Mouse (Mus musculus) hindbrain, embryonic 15.5 days (tissue): ENCODE measurements around the gene Slc2a2. TPM values are rescaled to one million over a fixed set of nuclear protein-coding genes. Genes with fewer than 3 reads are reported as not detected.

Source experiments
- ATAC-seq: fragments of 200-750 bp; cut with Nextera tagmentation; 2 replicates; pipeline ENCODE4 v1.8.0; 2017; ENCODE audit warnings: low read depth, moderate number of reproducible peaks, moderate TSS enrichment; ENCODE audit not compliant: low FRiP score
- H3K27ac ChIP-seq: fragments of 300-500 bp; sonication (generic); replicated peaks from 2 replicates; pipeline ENCODE4 v1.5.1; 2015; ENCODE audit warnings: mild to moderate bottlenecking, inconsistent platforms
- H3K27me3 ChIP-seq: fragments of 300-500 bp; sonication (generic); 2 replicates; pipeline ENCODE4 v1.6.1; 2015; ENCODE audit warnings: control low read depth, inconsistent platforms
- H3K36me3 ChIP-seq: fragments of 300-500 bp; sonication (generic); 2 replicates; pipeline ENCODE4 v1.6.1; 2015; ENCODE audit warnings: control low read depth, inconsistent platforms
- H3K4me1 ChIP-seq: fragments of 300-500 bp; sonication (generic); replicated peaks from 2 replicates; pipeline ENCODE4 v1.6.1; 2015; ENCODE audit warnings: control low read depth, inconsistent platforms
- H3K4me2 ChIP-seq: fragments of 300-500 bp; sonication (generic); 2 replicates; pipeline ENCODE4 v1.6.1; 2015; ENCODE audit warnings: moderate library complexity, mild to moderate bottlenecking, inconsistent platforms
- H3K4me3 ChIP-seq: fragments of 300-500 bp; sonication (generic); 2 replicates; pipeline ENCODE4 v1.5.1; 2015; ENCODE audit warnings: mild to moderate bottlenecking, inconsistent platforms
- H3K9ac ChIP-seq: fragments of 300-500 bp; sonication (generic); 2 replicates; pipeline ENCODE4 v1.6.1; 2015; ENCODE audit warnings: inconsistent platforms
- H3K9me3 ChIP-seq: fragments of 300-500 bp; sonication (generic); 2 replicates; pipeline ENCODE4 v1.6.1; 2016; ENCODE audit warnings: control low read depth, inconsistent platforms
- WGBS: fragments of 180-500 bp; shearing (Covaris S2); methylation state at CpG from one replicate; pipeline ENCODE4 v1.1.7; 2015; 5-methylcytosine and 5-hydroxymethylcytosine counted together
- polyA plus RNA-seq: library from polyadenylated mRNA; unstranded; fragments of >200 nt; fragmentation: Nextera tagmentation; extraction: Ambion mirVana; gene quantifications from 2 replicates; pipeline ENCODE4 v1.2.1, GENCODE M21; 2015

Gene Slc2a2
- polyA plus RNA-seq, 1 experiment from 2014 or later, result 0.08 TPM

DNA sequence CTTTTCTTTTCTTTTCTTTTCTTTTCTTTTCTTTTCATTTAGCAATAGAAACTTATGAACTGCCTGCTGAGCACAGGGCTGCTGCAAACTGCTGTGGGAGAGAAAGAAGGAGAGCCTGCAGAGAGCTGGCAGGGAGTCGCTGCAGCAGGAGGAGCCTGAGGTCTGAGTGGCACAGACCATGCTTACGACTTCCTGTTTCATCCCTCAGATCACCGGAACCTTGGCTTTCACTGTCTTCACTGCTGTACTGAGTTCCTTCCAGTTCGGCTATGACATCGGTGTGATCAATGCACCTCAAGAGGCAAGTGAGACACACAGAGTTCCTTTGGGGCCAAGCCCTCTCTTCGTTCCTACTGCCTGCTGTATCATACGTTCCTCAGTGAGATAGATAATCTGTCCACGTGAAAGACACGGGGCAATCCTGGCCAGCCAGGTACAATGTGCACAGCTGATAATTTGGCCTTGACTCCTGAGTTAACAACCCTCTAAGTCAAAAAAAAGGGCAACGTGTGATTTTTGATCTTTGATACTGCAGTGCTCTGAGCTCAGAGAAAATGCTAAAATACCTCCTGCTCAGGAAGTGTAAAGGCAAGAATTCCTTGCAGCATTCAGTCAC is 7.9 kb downstream of the Slc2a2 start:
- Histone ChIP-seq H3K9me3 (no peaks in the 10 kb centered on the region), H3K27ac (no peak overlapping the region), H3K4me3 (no peak overlapping the region), H3K36me3 (no peaks in the 10 kb centered on the region), H3K9ac (no peak overlapping the region), H3K4me1 (no peaks in the 10 kb centered on the region), H3K4me2 (no peak overlapping the region), H3K27me3 (no peaks in the 10 kb centered on the region)
- ATAC-seq, result no peak
- WGBS, result 74% methylated on average over 10 of the region's 10 CpGs

DNA sequence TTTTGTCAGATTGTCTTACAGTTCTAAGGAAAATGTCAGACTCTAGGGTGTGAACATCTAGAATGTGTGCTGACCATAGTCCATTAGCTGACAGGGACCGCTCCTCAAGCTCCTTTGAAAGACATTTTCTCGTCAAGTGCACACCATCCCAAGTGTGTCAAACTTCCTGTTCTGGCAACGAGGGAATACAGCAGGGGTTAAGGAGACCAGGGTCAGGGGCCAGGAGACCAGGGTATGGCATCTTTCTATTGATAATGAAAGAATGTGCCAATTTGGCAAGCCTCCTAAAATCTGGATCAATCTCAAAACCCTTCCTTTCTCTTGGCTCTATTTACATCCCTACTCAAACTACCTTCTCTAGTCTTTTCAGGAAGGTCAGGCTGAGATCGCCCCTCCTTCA is 9.0 kb downstream of the Slc2a2 start:
- no peak overlapping the region for H3K27ac ChIP-seq
- H3K4me3 ChIP-seq, result no peak overlapping the region
- H3K4me1 ChIP-seq, result no peaks in the 10 kb centered on the region
- no peak overlapping the region for H3K9ac ChIP-seq
- no peaks in the 10 kb centered on the region for H3K27me3 ChIP-seq
- no peaks in the 10 kb centered on the region for H3K9me3 ChIP-seq
- ATAC-seq, result no peak
- no peak overlapping the region for H3K4me2 ChIP-seq
- 84% methylated on average over 4 of the region's 4 CpGs for WGBS
- no peaks in the 10 kb centered on the region for H3K36me3 ChIP-seq

DNA sequence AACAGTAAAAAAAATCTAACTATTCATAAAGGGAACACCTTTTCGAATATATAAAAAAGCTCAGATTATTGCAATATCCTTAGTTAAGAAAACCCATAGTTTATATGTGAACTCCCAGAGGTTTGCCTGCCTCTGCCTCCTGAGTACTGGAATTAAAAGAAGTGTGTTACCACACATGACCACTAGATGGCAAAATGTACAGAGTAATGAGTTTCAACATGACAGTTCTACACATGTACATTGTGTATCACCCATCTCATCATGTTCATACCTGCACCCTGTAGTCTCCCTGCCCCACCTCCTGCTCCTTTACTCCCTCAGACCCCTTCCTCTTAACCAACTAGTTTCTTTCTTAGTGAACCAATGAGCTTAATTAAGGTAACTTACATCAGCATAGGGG is 12.0 kb downstream of the Slc2a2 start:
- Histone ChIP-seq H3K4me1 (no peaks in the 10 kb centered on the region), H3K36me3 (no peaks in the 10 kb centered on the region), H3K9ac (no peak overlapping the region), H3K9me3 (no peaks in the 10 kb centered on the region), H3K27ac (no peak overlapping the region), H3K27me3 (no peaks in the 10 kb centered on the region), H3K4me2 (no peak overlapping the region), H3K4me3 (no peak overlapping the region)
- 71% methylated on average over 1 of the region's 1 CpGs for WGBS
- no peak for ATAC-seq

GRCm38 (mm10) chr3:28713913-28714698 is 16.4 kb downstream of the Slc2a2 start:
- WGBS, result 78% methylated on average over 7 of the region's 7 CpGs
- Histone ChIP-seq H3K4me3 (no peak overlapping the region), H3K27ac (no peak overlapping the region), H3K9ac (no peak overlapping the region), H3K9me3 (no peaks in the 10 kb centered on the region), H3K27me3 (no peaks in the 10 kb centered on the region), H3K36me3 (no peaks in the 10 kb centered on the region), H3K4me1 (no peaks in the 10 kb centered on the region), H3K4me2 (no peak overlapping the region)
- ATAC-seq, result no peak

- no peaks in the 10 kb centered on the region for H3K36me3 ChIP-seq
- no peaks in the 10 kb centered on the region for H3K27me3 ChIP-seq
- H3K4me2 ChIP-seq, result no peak overlapping the region
- no peaks in the 10 kb centered on the region for H3K9me3 ChIP-seq
- no peak overlapping the region for H3K27ac ChIP-seq
- no peak overlapping the region for H3K4me3 ChIP-seq
- no peak overlapping the region for H3K9ac ChIP-seq
- H3K4me1 ChIP-seq, result no peaks in the 10 kb centered on the region
- 93% methylated on average over 2 of the region's 2 CpGs for WGBS
- no peak for ATAC-seq
These were observed 20.8 kb downstream of the Slc2a2 start for GRCm38 (mm10) chr3:28718521-28718920.

DNA sequence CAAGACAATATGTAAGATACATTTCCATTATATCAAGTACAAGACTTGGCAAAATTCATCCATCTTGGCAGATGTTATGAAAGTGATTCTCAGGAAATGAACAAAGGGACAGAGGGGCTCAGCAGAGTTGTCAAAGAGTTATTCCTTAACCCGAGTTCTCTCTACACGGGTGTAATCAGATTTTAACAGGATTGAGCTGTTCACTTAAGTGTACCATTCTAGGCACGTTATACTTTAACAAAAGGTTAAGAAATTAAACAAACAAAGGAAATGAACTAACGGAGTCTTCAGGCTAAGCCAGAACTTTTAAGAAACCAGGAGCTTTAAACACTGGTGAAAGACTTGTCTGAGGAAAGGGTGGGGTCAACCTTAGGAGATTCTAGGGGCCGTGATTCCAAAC is 23.5 kb downstream of the Slc2a2 start:
- Histone ChIP-seq H3K9ac (no peak overlapping the region), H3K4me1 (no peaks in the 10 kb centered on the region), H3K27ac (no peak overlapping the region), H3K9me3 (no peaks in the 10 kb centered on the region), H3K36me3 (no peaks in the 10 kb centered on the region), H3K4me3 (no peak overlapping the region), H3K27me3 (no peaks in the 10 kb centered on the region), H3K4me2 (no peak overlapping the region)
- 83% methylated on average over 5 of the region's 5 CpGs for WGBS
- ATAC-seq, result no peak

DNA sequence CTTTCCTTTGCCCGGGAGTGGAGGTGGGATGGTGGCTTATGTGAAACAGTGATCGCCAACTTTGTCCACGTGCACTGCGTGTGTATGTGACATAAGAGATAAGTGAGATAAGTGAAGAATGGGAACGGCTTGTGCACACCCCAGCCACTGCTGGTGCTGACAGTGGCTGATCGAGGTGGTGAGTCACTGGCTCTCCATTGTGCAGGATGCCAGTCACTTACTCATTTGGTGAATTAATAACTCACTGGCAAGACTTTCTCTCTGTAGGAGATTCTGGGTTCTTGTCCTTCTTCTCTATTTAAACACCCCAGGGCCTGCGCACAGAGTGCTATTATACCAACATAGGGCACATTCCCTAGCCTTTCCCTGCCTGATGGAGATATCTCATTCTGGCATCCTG is 24.1 kb downstream of the Slc2a2 start:
- Histone ChIP-seq H3K27ac (no peak overlapping the region), H3K4me2 (no peak overlapping the region), H3K4me3 (no peak overlapping the region), H3K27me3 (no peaks in the 10 kb centered on the region), H3K36me3 (no peaks in the 10 kb centered on the region), H3K9me3 (no peaks in the 10 kb centered on the region), H3K9ac (no peak overlapping the region), H3K4me1 (no peaks in the 10 kb centered on the region)
- ATAC-seq, result no peak
- WGBS, result 78% methylated on average over 7 of the region's 7 CpGs

DNA sequence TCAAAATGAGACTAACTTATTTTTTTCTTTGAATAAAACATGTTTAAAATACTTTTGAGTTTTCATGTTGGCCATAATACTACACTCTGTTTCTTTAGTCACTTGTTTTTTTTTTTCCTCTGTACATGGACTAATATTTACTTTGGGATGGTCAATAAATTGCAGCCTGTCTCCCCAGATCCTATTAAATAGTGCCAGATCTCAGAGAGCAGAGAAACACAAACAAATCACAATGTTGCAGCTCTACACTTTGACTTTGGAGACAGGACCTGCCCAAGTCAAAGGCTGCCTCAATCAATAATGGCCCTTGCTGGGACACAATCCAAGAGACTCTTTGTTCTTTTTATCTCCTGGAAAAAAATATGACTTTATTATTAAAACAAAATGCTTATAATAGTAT is 24.8 kb downstream of the Slc2a2 start:
- no peak overlapping the region for H3K4me2 ChIP-seq
- H3K27me3 ChIP-seq, result no peaks in the 10 kb centered on the region
- ATAC-seq, result no peak

GRCm38 (mm10) chr3:28723534-28723933 is 25.8 kb downstream of the Slc2a2 start:
- H3K4me2 ChIP-seq, result no peak overlapping the region
- H3K27me3 ChIP-seq, result no peaks in the 10 kb centered on the region
- no peaks in the 10 kb centered on the region for H3K4me1 ChIP-seq
- no peak overlapping the region for H3K27ac ChIP-seq
- no peaks in the 10 kb centered on the region for H3K36me3 ChIP-seq
- 63% methylated on average over 6 of the region's 6 CpGs for WGBS
- no peaks in the 10 kb centered on the region for H3K9me3 ChIP-seq
- no peak overlapping the region for H3K4me3 ChIP-seq
- no peak overlapping the region for H3K9ac ChIP-seq
- no peak for ATAC-seq

More for the DNA sequence above, 24.8 kb downstream of the Slc2a2 start:
- no peaks in the 10 kb centered on the region for H3K36me3 ChIP-seq
- H3K4me3 ChIP-seq, result no peak overlapping the region
- H3K27ac ChIP-seq, result no peak overlapping the region
- no peak overlapping the region for H3K9ac ChIP-seq
- H3K4me1 ChIP-seq, result no peaks in the 10 kb centered on the region
- no peaks in the 10 kb centered on the region for H3K9me3 ChIP-seq

DNA sequence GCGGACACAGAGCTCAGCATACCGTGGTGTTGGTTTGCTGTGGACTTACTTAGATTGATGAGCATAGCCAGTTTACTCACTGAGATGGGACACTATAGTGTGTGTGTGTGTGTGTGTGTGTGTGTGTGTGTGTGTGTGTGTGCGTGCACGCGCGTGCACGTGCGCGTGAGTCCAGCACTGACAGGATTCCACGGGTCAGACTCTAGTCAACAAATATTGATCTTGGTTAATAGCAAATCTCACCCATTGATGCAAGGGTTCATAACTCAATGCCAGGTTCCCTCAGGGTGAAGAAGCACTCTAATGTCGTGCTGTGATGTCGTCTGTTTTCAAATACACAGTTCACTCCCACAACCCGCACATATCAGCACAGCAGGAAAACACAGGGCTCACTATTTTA is 27.5 kb downstream of the Slc2a2 start:
- Histone ChIP-seq H3K4me3 (no peak overlapping the region), H3K4me1 (no peaks in the 10 kb centered on the region), H3K4me2 (no peak overlapping the region), H3K27me3 (no peaks in the 10 kb centered on the region), H3K27ac (no peak overlapping the region), H3K9me3 (no peaks in the 10 kb centered on the region), H3K9ac (no peak overlapping the region), H3K36me3 (no peaks in the 10 kb centered on the region)
- ATAC-seq, result no peak
- 93% methylated on average over 13 of the region's 13 CpGs for WGBS

- no peak overlapping the region for H3K4me3 ChIP-seq
- WGBS, result 97% methylated on average over 7 of the region's 7 CpGs
- H3K4me2 ChIP-seq, result no peak overlapping the region
- H3K27ac ChIP-seq, result no peak overlapping the region
- no peaks in the 10 kb centered on the region for H3K36me3 ChIP-seq
- no peak for ATAC-seq
- H3K4me1 ChIP-seq, result no peaks in the 10 kb centered on the region
- no peak overlapping the region for H3K9ac ChIP-seq
- H3K27me3 ChIP-seq, result no peaks in the 10 kb centered on the region
- H3K9me3 ChIP-seq, result no peaks in the 10 kb centered on the region
These were observed 28.7 kb downstream of the Slc2a2 start for GRCm38 (mm10) chr3:28726356-28726755.

GRCm38 (mm10) chr3:28734712-28735111 is 37.0 kb downstream of the Slc2a2 start:
- no peak overlapping the region for H3K27ac ChIP-seq
- WGBS, result 63% methylated on average over 2 of the region's 2 CpGs
- no peaks in the 10 kb centered on the region for H3K9me3 ChIP-seq
- no peaks in the 10 kb centered on the region for H3K36me3 ChIP-seq
- H3K4me3 ChIP-seq, result no peak overlapping the region
- no peaks in the 10 kb centered on the region for H3K27me3 ChIP-seq
- H3K4me2 ChIP-seq, result no peak overlapping the region
- H3K9ac ChIP-seq, result no peak overlapping the region
- no peaks in the 10 kb centered on the region for H3K4me1 ChIP-seq
- ATAC-seq, result no peak

- Histone ChIP-seq H3K4me1 (no peaks in the 10 kb centered on the region), H3K9me3 (no peaks in the 10 kb centered on the region), H3K36me3 (no peaks in the 10 kb centered on the region), H3K27ac (no peak overlapping the region), H3K4me2 (no peak overlapping the region), H3K27me3 (no peaks in the 10 kb centered on the region), H3K9ac (no peak overlapping the region), H3K4me3 (no peak overlapping the region)
- no peak for ATAC-seq
- 43% methylated on average over 2 of the region's 2 CpGs for WGBS
These were observed 39.3 kb downstream of the Slc2a2 start for GRCm38 (mm10) chr3:28736981-28737380.
